Mouse (Mus musculus) lung, embryonic 15.5 days (tissue): ENCODE measurements at regions not wholly inside any gene's neighbourhood (a gene's known extent, or its start where the extent isn't known, plus 50 kb on each side); places are given as distances from the start of the nearest gene placed in this dataset.

Experiments
- ATAC-seq: fragments of 200-750 bp; cut with Nextera tagmentation; 2 replicates; pipeline ENCODE4 v1.8.0; 2017; ENCODE audit warnings: moderate number of reproducible peaks, borderline replicate concordance; ENCODE audit not compliant: low FRiP score, low TSS enrichment; ENCODE audit errors: extremely low read depth
- H3K27ac ChIP-seq: fragments of 300-500 bp; sonication (generic); 2 replicates; pipeline ENCODE4 v1.5.1; 2015; ENCODE audit warnings: moderate library complexity, mild to moderate bottlenecking, inconsistent platforms
- H3K27me3 ChIP-seq: fragments of 300-500 bp; sonication (generic); 2 replicates; pipeline ENCODE4 v1.6.1; 2015; ENCODE audit warnings: inconsistent platforms
- H3K36me3 ChIP-seq: fragments of 300-500 bp; sonication (generic); 2 replicates; pipeline ENCODE4 v1.6.1; 2015; ENCODE audit warnings: inconsistent platforms
- H3K4me1 ChIP-seq: fragments of 300-500 bp; sonication (generic); 2 replicates; pipeline ENCODE4 v1.6.1; 2015; ENCODE audit warnings: inconsistent platforms
- H3K4me2 ChIP-seq: fragments of 300-500 bp; sonication (generic); 2 replicates; pipeline ENCODE4 v1.6.1; 2015; ENCODE audit warnings: inconsistent platforms, mild to moderate bottlenecking, moderate library complexity
- H3K4me3 ChIP-seq: fragments of 300-500 bp; sonication (generic); 2 replicates; pipeline ENCODE4 v1.5.1; 2015; ENCODE audit warnings: mild to moderate bottlenecking, inconsistent platforms
- H3K9ac ChIP-seq: fragments of 300-500 bp; sonication (generic); 2 replicates; pipeline ENCODE4 v1.6.1; 2015; ENCODE audit warnings: inconsistent platforms
- H3K9me3 ChIP-seq: fragments of 300-500 bp; sonication (generic); 2 replicates; pipeline ENCODE4 v1.6.1; 2016; ENCODE audit warnings: inconsistent platforms
- WGBS: fragments of 180-500 bp; shearing (Covaris S2); methylation state at CpG from one replicate; pipeline ENCODE4 v1.1.7; 2015; 5-methylcytosine and 5-hydroxymethylcytosine counted together

DNA sequence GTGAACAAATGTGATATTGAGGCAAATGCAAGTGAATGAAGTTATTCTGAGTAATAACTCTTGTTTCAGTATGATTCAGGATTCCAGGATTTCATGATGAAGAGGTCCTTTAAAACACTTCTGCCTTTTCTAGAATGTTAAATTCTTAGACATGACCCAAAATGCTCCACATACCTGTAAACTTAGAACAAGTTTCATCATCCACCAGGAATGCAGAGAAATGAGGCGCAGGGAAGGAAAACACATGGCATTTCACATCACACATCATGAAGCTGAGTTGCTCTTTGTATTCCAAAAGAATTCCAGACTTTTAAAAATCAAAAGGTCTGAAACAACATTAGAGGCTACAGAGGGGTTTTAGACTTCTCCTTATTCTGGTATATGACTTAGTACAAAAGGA lies 574.8 kb downstream of the Rfpl4b start:
- H3K9me3 ChIP-seq: no peaks in the 10 kb centered on the region
- WGBS: 51% methylated on average over 1 of the region's 1 CpGs
- no peak for ATAC-seq
- H3K4me1 ChIP-seq: no peaks in the 10 kb centered on the region
- H3K36me3 ChIP-seq: no peaks in the 10 kb centered on the region
- no peak overlapping the region for H3K27ac ChIP-seq
- H3K9ac ChIP-seq: no peak overlapping the region
- H3K4me2 ChIP-seq: no peak overlapping the region
- H3K27me3 ChIP-seq: no peaks in the 10 kb centered on the region
- no peak overlapping the region for H3K4me3 ChIP-seq
